Mouse (Mus musculus) forebrain, embryonic 15.5 days (tissue): ENCODE measurements around the gene Dennd5a. TPM values are rescaled to one million over a fixed set of nuclear protein-coding genes. Genes with fewer than 3 reads are reported as not detected.
"Not testable (repeated sequence)": the region's sequence is repeated elsewhere in the genome, so short reads cannot be mapped to it uniquely, and the experiment has no call there.

Experiments used
- ATAC-seq: fragments of 200-750 bp; cut with Nextera tagmentation; replicated peaks from 2 replicates; pipeline ENCODE4 v1.8.0; 2017; ENCODE audit warnings: mild to moderate bottlenecking, moderate TSS enrichment, moderate library complexity
- H3K27ac ChIP-seq: fragments of 300-500 bp; sonication (generic); replicated peaks from 2 replicates; pipeline ENCODE4 v1.5.1; 2015; ENCODE audit warnings: mild to moderate bottlenecking, inconsistent platforms
- H3K27me3 ChIP-seq: fragments of 300-500 bp; sonication (generic); 2 replicates; pipeline ENCODE4 v1.6.1; 2015; ENCODE audit warnings: inconsistent platforms
- H3K36me3 ChIP-seq: fragments of 300-500 bp; sonication (generic); 2 replicates; pipeline ENCODE4 v1.6.1; 2015; ENCODE audit warnings: mild to moderate bottlenecking, inconsistent platforms
- H3K4me1 ChIP-seq: fragments of 300-500 bp; sonication (generic); 2 replicates; pipeline ENCODE4 v1.6.1; 2015; ENCODE audit warnings: inconsistent platforms
- H3K4me2 ChIP-seq: fragments of 300-500 bp; sonication (generic); replicated peaks from 2 replicates; pipeline ENCODE4 v1.6.1; 2015; ENCODE audit warnings: mild to moderate bottlenecking, inconsistent platforms
- H3K4me3 ChIP-seq: fragments of 300-500 bp; sonication (generic); 2 replicates; pipeline ENCODE4 v1.5.1; 2015; ENCODE audit warnings: mild to moderate bottlenecking, inconsistent platforms
- H3K9ac ChIP-seq: fragments of 300-500 bp; sonication (generic); replicated peaks from 2 replicates; pipeline ENCODE4 v1.6.1; 2015; ENCODE audit warnings: mild to moderate bottlenecking, inconsistent platforms
- H3K9me3 ChIP-seq: fragments of 300-500 bp; sonication (generic); 2 replicates; pipeline ENCODE4 v1.6.1; 2016; ENCODE audit warnings: inconsistent platforms
- WGBS: fragments of 180-500 bp; shearing (Covaris S2); methylation state at CpG from one replicate; pipeline ENCODE4 v1.1.7; 2015; ENCODE audit warnings: mixed read lengths; 5-methylcytosine and 5-hydroxymethylcytosine counted together
- polyA plus RNA-seq: library from polyadenylated mRNA; unstranded; fragments of >200 nt; fragmentation: Nextera tagmentation; extraction: Ambion mirVana; gene quantifications from 2 replicates; pipeline ENCODE4 v1.2.1, GENCODE M21; 2015

The Dennd5a gene
- polyA plus RNA-seq = 47.3 and 54.1 TPM in 2 replicates

GRCm38 (mm10) chr7:109959716-109960612 lies at the start of gene Dennd5a:
Dennd5a (minus strand) TSS chr7:109960470.
- Histone ChIP-seq H3K27ac (peak within 1 kb of the TSS; percentile 89), H3K27me3 (no peaks in the 10 kb centered on the region), H3K4me2 (peak within 1 kb of the TSS; percentile 63), H3K4me1 (peaks cover 44% of the 10 kb centered on the region), H3K36me3 (no peaks in the 10 kb centered on the region), H3K9me3 (no peaks in the 10 kb centered on the region), H3K9ac (peak within 1 kb of the TSS; percentile 93), H3K4me3 (peak within 1 kb of the TSS; percentile 90)
- 0% methylated on average over 77 of the region's 107 CpGs for WGBS
- ATAC-seq = peak; percentile 92

DNA sequence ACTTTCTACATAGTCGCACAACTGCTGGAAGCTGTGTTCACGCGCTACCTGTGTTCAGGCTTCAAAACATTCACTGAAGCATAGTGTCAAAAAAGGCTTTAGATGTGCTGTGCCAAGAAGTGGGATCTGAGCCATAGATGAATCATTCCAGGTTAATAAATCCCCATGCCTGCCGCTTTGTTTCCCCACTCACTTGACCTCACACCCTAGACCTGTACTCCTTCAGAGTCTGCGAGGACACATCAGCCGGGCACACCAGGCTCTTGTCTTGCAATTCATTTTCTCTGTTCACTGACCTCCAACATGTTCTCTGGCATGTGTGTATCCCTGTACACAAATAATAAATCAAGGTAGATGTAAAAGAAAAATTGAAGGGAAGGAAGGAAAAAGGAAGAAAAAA lies 48.8 kb upstream of the Dennd5a start:
- no peak for ATAC-seq
- Histone ChIP-seq H3K27me3 (no peaks in the 10 kb centered on the region), H3K36me3 (no peaks in the 10 kb centered on the region), H3K4me3 (no peak overlapping the region), H3K4me2 (no peak overlapping the region), H3K9ac (no peak overlapping the region), H3K4me1 (no peaks in the 10 kb centered on the region), H3K27ac (no peak overlapping the region), H3K9me3 (no peaks in the 10 kb centered on the region)
- WGBS = 95% methylated on average over 6 of the region's 6 CpGs

DNA sequence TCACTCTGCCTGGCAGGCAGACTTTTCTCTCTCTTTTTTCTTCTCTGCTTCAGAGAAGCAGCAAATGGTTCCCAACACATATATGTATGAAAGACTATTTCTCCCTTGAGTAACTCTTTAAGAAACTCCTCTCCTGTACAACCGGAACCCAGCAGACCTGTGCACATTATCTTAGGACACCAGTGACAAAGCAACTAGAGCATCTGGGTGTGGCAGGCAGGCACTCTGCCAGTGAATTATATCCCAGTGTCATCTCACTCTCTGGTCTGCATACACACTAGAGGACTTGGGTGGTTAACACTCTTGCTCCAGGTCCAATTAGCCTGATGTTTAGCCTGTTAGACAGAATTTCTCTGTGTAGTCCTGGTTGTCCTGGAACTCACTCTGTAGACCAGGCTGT lies 48.2 kb upstream of the Dennd5a start:
- Histone ChIP-seq H3K27me3 (no peaks in the 10 kb centered on the region), H3K4me2 (no peak overlapping the region), H3K27ac (no peak overlapping the region), H3K4me3 (no peak overlapping the region), H3K9ac (no peak overlapping the region), H3K4me1 (no peaks in the 10 kb centered on the region), H3K9me3 (no peaks in the 10 kb centered on the region), H3K36me3 (no peaks in the 10 kb centered on the region)
- 96% methylated on average over 1 of the region's 1 CpGs for WGBS
- no peak for ATAC-seq

DNA sequence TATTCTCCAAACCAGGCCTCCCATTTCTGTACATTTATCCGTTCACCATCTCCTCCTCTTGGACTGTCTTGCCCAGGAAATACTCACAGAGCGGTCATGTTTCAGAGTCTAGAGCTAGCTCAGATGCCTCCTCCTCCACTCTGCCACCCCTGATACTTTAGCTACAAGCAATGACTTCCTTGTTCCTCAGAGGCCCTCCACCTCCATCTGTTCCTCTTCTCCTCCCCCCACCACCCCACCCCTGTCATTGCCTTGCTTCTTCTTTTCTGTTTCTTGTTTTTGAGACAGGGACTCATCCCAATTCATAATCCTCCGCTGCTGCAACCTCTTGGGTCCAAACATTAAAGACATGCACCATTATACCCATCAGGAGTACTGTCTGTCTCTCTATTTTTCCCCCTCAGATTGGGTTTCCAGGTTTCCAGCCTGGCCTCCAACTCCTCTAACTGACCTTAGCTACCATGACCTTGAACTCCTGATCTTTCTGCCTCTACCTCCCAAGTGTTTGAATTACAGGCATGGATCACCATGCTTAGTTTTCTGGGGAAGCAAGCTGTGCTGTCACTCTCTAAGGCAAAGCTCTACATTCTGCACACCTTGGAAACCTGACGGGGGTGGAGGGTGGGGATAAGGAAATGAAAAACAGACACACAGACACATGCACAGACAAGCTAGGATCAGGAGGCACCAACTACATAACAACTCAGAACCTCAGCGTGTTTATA lies 46.4 kb upstream of the Dennd5a start:
- H3K9ac ChIP-seq = no peak overlapping the region
- H3K4me1 ChIP-seq = no peaks in the 10 kb centered on the region
- no peak overlapping the region for H3K27ac ChIP-seq
- H3K36me3 ChIP-seq = no peaks in the 10 kb centered on the region
- WGBS = 81% methylated on average over 5 of the region's 5 CpGs
- no peak for ATAC-seq
- no peak overlapping the region for H3K4me2 ChIP-seq
- no peaks in the 10 kb centered on the region for H3K9me3 ChIP-seq
- no peak overlapping the region for H3K4me3 ChIP-seq
- H3K27me3 ChIP-seq = no peaks in the 10 kb centered on the region

- ATAC-seq = no peak
Measured at GRCm38 (mm10) chr7:110005976-110006375, 45.7 kb upstream of the Dennd5a start.

DNA sequence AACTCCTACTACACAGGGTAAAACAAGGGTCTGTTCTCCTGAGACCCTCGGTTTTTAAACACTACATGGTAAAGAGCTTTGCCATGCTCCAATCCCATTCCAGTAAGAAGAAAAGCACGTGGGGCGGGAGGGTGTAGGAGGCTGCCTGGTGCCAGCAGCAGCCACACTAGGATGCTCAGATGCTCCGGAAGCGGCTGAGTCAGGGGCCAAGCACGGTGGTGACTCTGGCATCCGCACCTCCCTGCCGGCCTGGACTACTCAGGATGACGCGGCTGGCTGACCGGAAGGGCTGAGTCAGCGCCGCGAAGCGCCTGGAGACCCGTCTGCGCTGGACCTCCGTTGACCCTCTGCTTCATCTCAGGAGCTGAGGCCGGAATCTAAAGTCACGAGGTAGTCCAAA lies 42.7 kb upstream of the Dennd5a start:
- H3K27me3 ChIP-seq = no peaks in the 10 kb centered on the region
- H3K36me3 ChIP-seq = no peaks in the 10 kb centered on the region
- peak overlapping the region; percentile 33 for H3K4me2 ChIP-seq
- ATAC-seq = no peak
- H3K4me3 ChIP-seq = no peak overlapping the region
- H3K27ac ChIP-seq = no peak overlapping the region
- WGBS = 19% methylated on average over 20 of the region's 20 CpGs
- H3K9me3 ChIP-seq = no peaks in the 10 kb centered on the region
- H3K4me1 ChIP-seq = no peaks in the 10 kb centered on the region
- peak overlapping the region; percentile 26; the same call in 1 of the 2 replicates for H3K9ac ChIP-seq

More at GRCm38 (mm10) chr7:110005976-110006375, 45.7 kb upstream of the Dennd5a start:
- H3K4me3 ChIP-seq = no peak overlapping the region
- no peaks in the 10 kb centered on the region for H3K36me3 ChIP-seq
- no peak overlapping the region for H3K9ac ChIP-seq
- H3K27me3 ChIP-seq = no peaks in the 10 kb centered on the region
- H3K27ac ChIP-seq = no peak overlapping the region
- no peaks in the 10 kb centered on the region for H3K9me3 ChIP-seq
- H3K4me1 ChIP-seq = no peaks in the 10 kb centered on the region
- no peak overlapping the region for H3K4me2 ChIP-seq

DNA sequence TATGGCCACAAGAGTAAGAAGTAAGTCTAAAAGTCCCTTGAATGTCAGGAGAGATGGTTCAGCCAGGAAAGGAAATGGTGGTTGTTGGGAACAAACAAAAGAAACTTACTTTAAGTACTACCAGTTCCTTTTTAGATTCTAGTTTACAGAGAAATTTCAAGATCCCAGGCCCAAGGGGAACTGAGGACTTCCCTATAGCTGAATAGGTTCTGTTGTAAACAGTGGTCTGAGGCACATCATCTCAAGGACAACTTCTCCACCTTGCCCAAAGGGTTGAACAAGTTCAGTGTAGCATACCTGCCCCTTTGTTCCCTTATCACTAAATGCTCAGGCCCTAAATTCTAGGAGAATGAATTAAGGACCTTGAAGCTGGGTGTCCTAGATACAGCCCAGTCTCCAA lies 41.8 kb upstream of the Dennd5a start:
- Histone ChIP-seq H3K4me1 (no peaks in the 10 kb centered on the region), H3K27me3 (no peaks in the 10 kb centered on the region), H3K9ac (no peak overlapping the region), H3K9me3 (no peaks in the 10 kb centered on the region), H3K27ac (no peak overlapping the region), H3K4me3 (no peak overlapping the region), H3K36me3 (no peaks in the 10 kb centered on the region), H3K4me2 (no peak overlapping the region)
- ATAC-seq = no peak

GRCm38 (mm10) chr7:109998388-109998787 lies 38.1 kb upstream of the Dennd5a start:
- no peak overlapping the region for H3K4me2 ChIP-seq
- H3K9me3 ChIP-seq = no peaks in the 10 kb centered on the region
- no peaks in the 10 kb centered on the region for H3K27me3 ChIP-seq
- H3K27ac ChIP-seq = no peak overlapping the region
- no peak overlapping the region for H3K4me3 ChIP-seq
- H3K36me3 ChIP-seq = no peaks in the 10 kb centered on the region
- no peak overlapping the region for H3K9ac ChIP-seq
- 88% methylated on average over 4 of the region's 4 CpGs for WGBS
- ATAC-seq = no peak
- H3K4me1 ChIP-seq = no peaks in the 10 kb centered on the region

DNA sequence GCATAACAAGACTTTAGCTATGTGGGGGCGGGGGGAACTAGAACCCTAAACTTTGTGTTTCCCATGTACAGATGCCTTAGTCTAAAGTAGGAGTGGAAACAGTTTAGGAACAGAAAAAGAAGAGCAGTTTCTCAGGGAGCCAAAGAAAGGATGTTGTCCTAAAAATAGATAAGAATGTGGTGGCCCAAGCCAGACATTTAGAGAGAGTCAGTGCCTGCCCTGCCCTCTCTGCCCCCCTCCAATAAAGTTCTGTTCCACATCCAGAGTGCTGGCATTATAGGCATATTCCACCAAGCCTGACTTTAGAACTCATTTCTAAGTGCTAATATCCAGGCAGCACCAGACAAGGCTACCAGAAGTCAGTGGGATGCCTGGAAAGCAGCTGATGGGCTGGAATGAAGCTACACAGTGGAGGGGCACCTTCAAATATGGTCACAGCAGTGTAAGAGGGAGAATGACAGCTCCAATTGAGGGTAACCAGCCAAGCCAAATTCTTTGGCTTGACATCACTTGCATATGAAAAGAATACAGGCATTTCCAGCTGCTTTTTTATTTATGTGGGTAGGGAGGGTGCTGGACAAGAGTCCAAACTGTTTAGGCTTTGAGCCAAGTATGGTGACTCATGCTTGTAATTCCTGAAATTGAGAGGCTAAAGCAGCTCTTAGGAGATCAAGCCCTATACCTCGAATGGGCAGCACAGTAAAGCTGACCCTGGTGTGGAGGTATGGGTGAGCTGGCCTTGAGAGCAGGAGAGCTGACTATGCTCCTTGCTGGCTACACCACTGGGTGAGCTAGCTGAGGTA lies 33.1 kb upstream of the Dennd5a start:
- H3K36me3 ChIP-seq = no peaks in the 10 kb centered on the region
- H3K4me1 ChIP-seq = no peaks in the 10 kb centered on the region
- no peak overlapping the region for H3K27ac ChIP-seq
- no peak overlapping the region for H3K4me2 ChIP-seq
- 52% methylated on average over 2 of the region's 2 CpGs for WGBS
- H3K9ac ChIP-seq = no peak overlapping the region
- ATAC-seq = peak; percentile 48; the same call in 1 of the 2 replicates
- H3K27me3 ChIP-seq = no peaks in the 10 kb centered on the region
- H3K9me3 ChIP-seq = no peaks in the 10 kb centered on the region
- H3K4me3 ChIP-seq = no peak overlapping the region

DNA sequence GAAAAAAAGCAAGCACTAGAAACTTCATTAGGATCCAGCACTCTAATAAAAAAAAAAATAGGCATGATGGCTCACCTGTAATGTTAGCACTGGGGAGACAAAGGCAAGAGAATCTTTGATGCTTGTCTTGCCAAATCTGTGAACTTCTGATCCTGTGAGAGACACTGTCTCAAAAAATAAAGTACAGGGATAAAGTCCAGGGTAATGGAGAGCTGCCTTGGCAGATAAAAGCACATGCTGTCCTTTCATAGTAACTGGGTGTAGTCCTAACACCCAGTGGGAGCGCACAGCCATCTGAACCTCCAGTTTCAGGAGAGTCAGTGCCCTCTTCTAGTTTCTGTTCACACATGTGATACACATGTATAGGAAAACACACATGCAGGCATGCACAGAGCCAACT lies 31.0 kb upstream of the Dennd5a start:
- Histone ChIP-seq H3K4me2 (no peak overlapping the region), H3K27me3 (no peaks in the 10 kb centered on the region), H3K27ac (no peak overlapping the region), H3K36me3 (no peaks in the 10 kb centered on the region), H3K4me1 (peaks cover 3% of the 10 kb centered on the region; the same call in 1 of the 2 replicates), H3K4me3 (no peak overlapping the region), H3K9me3 (no peaks in the 10 kb centered on the region), H3K9ac (no peak overlapping the region)
- no peak for ATAC-seq
- WGBS = 100% methylated on average over 1 of the region's 1 CpGs

DNA sequence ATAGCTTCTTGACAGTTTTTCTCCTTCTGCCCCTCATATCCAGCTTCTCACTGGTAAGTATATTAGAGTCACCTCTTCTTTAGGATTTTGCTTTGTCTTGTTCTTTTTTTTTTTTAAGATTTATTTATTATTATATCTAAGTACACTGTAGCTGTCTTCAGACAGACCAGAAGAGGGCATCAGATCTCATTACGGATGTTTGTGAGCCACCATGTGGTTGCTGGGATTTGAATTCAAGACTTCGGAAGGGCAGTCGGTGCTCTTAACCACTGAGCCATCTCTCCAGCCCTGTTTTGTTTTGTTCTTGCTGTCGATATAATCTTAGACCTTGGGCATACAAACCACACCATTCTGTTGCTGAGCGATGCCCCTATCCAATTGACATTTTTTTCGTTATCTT lies 26.5 kb upstream of the Dennd5a start, which contains the start of gene Tmem41b:
Gene Tmem41b, minus strand, starts transcription at position 155 of the 400 bp plus-strand sequence.
- peak; percentile 31 for ATAC-seq
- Histone ChIP-seq H3K9ac (peak within 1 kb of the TSS; percentile 64), H3K27ac (peak within 1 kb of the TSS; percentile 94), H3K4me2 (peak within 1 kb of the TSS; percentile 71), H3K4me3 (peak within 1 kb of the TSS; percentile 69), H3K4me1 (peaks cover 23% of the 10 kb centered on the region)
- not testable (repeated sequence) for H3K36me3 ChIP-seq, H3K9me3 ChIP-seq, H3K27me3 ChIP-seq
- 39% methylated on average over 6 of the region's 6 CpGs for WGBS
